Mouse (Mus musculus): ENCODE measurements around the gene Gphn. TPM values are rescaled to one million over a fixed set of nuclear protein-coding genes. Genes with fewer than 3 reads are reported as not detected.
"Not testable (repeated sequence)": the region's sequence is repeated elsewhere in the genome, so short reads cannot be mapped to it uniquely, and the experiment has no call there.

Gphn gene
- total RNA-seq, 2 experiments from 2014 or later: 23.8 to 24.0 TPM

GRCm38 (mm10) chr12:78315106-78315505 lies 88.9 kb downstream of the Gphn start:
- DNase-seq: no peak
- intact Hi-C loops (cut with DNase I): no loop called here

- DNase-seq: no peak
- intact Hi-C loops (cut with DNase I): no loop called here
These were observed 101.8 kb downstream of the Gphn start for GRCm38 (mm10) chr12:78327946-78328345.

GRCm38 (mm10) chr12:78332107-78332506 lies 105.9 kb downstream of the Gphn start:
- intact Hi-C loops (cut with DNase I): loop anchor here (5.0 kb wide), 2 partner anchors 125 to 485 kb away; no protein-coding TSS in a partner anchor
- peak; percentile 24 to 48 for DNase-seq

- intact Hi-C loops (cut with DNase I): no loop called here
- no peak for DNase-seq
These were observed 130.3 kb downstream of the Gphn start for GRCm38 (mm10) chr12:78356472-78356871.

GRCm38 (mm10) chr12:78389267-78389666 lies 163.1 kb downstream of the Gphn start:
- intact Hi-C loops (cut with DNase I): no loop called here
- DNase-seq: no peak

- DNase-seq: no peak
- intact Hi-C loops (cut with DNase I): no loop called here
These were observed 169.1 kb downstream of the Gphn start for GRCm38 (mm10) chr12:78395297-78395696.

GRCm38 (mm10) chr12:78407518-78407917 lies 181.3 kb downstream of the Gphn start:
- DNase-seq; intact Hi-C loops (cut with DNase I): not testable (repeated sequence)

- DNase-seq: no peak
- intact Hi-C loops (cut with DNase I): no loop called here
These were observed 296.0 kb downstream of the Gphn start for GRCm38 (mm10) chr12:78522176-78522575.

- DNase-seq: no peak
- intact Hi-C loops (cut with DNase I): no loop called here
These were observed 296.7 kb downstream of the Gphn start for GRCm38 (mm10) chr12:78522804-78523394.

- DNase-seq: not testable (repeated sequence)
- intact Hi-C loops (cut with DNase I): loop anchor here (10.0 kb wide), 1 partner anchor 333 kb away; no protein-coding TSS in a partner anchor
These were observed 311.4 kb downstream of the Gphn start for GRCm38 (mm10) chr12:78537590-78537989.

- intact Hi-C loops (cut with DNase I): no loop called here
These were observed 324.7 kb downstream of the Gphn start for GRCm38 (mm10) chr12:78550913-78551312.

GRCm38 (mm10) chr12:78631816-78632215 lies 405.6 kb downstream of the Gphn start:
- no peak for DNase-seq
- intact Hi-C loops (cut with DNase I): no loop called here

More at GRCm38 (mm10) chr12:78550913-78551312, 324.7 kb downstream of the Gphn start:
- DNase-seq: no peak

- intact Hi-C loops (cut with DNase I): no loop called here
- DNase-seq: no peak
These were observed 413.3 kb downstream of the Gphn start for GRCm38 (mm10) chr12:78639466-78639865.

- no peak for DNase-seq
- intact Hi-C loops (cut with DNase I): no loop called here
These were observed 413.9 kb downstream of the Gphn start for GRCm38 (mm10) chr12:78640086-78640485.

- intact Hi-C loops (cut with DNase I): no loop called here
- no peak for DNase-seq
These were observed 415.0 kb downstream of the Gphn start for GRCm38 (mm10) chr12:78641220-78641619.

- intact Hi-C loops (cut with DNase I): no loop called here
- DNase-seq: no peak
These were observed 417.5 kb downstream of the Gphn start for GRCm38 (mm10) chr12:78643691-78644090.

GRCm38 (mm10) chr12:78645282-78645681 lies 419.1 kb downstream of the Gphn start:
- DNase-seq: no peak
- intact Hi-C loops (cut with DNase I): no loop called here

- intact Hi-C loops (cut with DNase I): loop anchor here (10.0 kb wide), 1 partner anchor 445 kb away; no protein-coding TSS in a partner anchor
- DNase-seq: no peak
These were observed 433.6 kb downstream of the Gphn start for GRCm38 (mm10) chr12:78659718-78660304.

- DNase-seq: no peak
- intact Hi-C loops (cut with DNase I): no loop called here
These were observed 452.1 kb downstream of the Gphn start for GRCm38 (mm10) chr12:78678101-78678806.

GRCm38 (mm10) chr12:78678807-78679189 lies 452.6 kb downstream of the Gphn start:
- intact Hi-C loops (cut with DNase I): no loop called here
- no peak for DNase-seq

- DNase-seq: no peak
- intact Hi-C loops (cut with DNase I): no loop called here
These were observed 454.9 kb downstream of the Gphn start for GRCm38 (mm10) chr12:78681048-78681447.

- DNase-seq: no peak
- intact Hi-C loops (cut with DNase I): no loop called here
These were observed 456.1 kb downstream of the Gphn start for GRCm38 (mm10) chr12:78682279-78682678.

Data from heart, postnatal 36 days (tissue).